Mouse (Mus musculus) liver, adult 2 months (tissue): ENCODE data around the gene Tmem87a.

Experiments used
- CTCF ChIP-seq: fragments of 200-500 bp; IDR thresholded peaks from 2 replicates; pipeline ENCODE4 v1.5.1; 2011; ENCODE audit warnings: low read depth, low read length, control low read depth
- POLR2A ChIP-seq: fragments of 200-500 bp; IDR thresholded peaks from 2 replicates; pipeline ENCODE4 v1.6.1; 2011; ENCODE audit warnings: low read length, control low read depth; ENCODE audit not compliant: insufficient read depth; ENCODE audit errors: extremely low read depth

DNA sequence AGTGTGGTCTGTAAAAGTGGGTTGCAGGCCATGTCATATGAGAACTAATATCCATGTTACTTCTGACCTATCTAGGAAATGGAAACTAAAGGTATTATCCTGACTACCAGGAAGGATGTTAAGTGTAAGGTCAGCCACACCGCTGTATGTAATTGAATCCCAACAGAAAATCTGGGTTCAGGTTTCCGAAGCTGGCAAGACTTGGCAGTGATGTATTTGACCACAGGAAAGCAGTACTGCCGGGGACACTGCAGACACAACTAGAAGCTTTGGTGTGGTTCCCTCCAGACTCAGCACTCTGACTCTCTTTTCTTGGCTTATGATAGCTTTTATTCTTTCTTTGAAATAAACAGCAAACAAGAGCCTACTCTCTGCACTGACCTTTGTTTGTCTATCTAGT, 37.4 kb downstream of the Tmem87a start:
- no peak for TF ChIP-seq CTCF
- TF ChIP-seq POLR2A, result no peak
